Mouse (Mus musculus) brain, embryonic 14.5 days (tissue): ENCODE results near the gene Prkar2b.

Experiments
- CTCF ChIP-seq: fragments of 200-500 bp; IDR thresholded peaks from 2 replicates; pipeline ENCODE4 v1.5.1; 2012; ENCODE audit warnings: inconsistent platforms, mild to moderate bottlenecking, moderate library complexity, borderline replicate concordance; ENCODE audit not compliant: insufficient read depth, insufficient read length; ENCODE audit errors: extremely low read depth
- POLR2A ChIP-seq: fragments of 200-500 bp; IDR thresholded peaks from 2 replicates; pipeline ENCODE4 v1.6.1; 2012; ENCODE audit warnings: mild to moderate bottlenecking, inconsistent platforms, borderline replicate concordance; ENCODE audit not compliant: poor library complexity, insufficient read depth, insufficient read length, severe bottlenecking; ENCODE audit errors: extremely low read depth

GRCm38 (mm10) chr12:32009267-32009984 is 51.7 kb downstream of the Prkar2b start:
- no peak for TF ChIP-seq CTCF
- no peak for TF ChIP-seq POLR2A
